Mouse (Mus musculus): Measurements from ENCODE around the gene Gstm4. TPM values are rescaled to one million over a fixed set of nuclear protein-coding genes. Genes with fewer than 3 reads are reported as not detected.
A peak's percentile ranks its signal among the peaks of the same experiment; 100 is the strongest.

Gstm4 gene
- polyA plus RNA-seq (2015; fragmentation: Nextera tagmentation; extraction: Ambion mirVana), result 15.9 and 18.8 TPM in 2 replicates

- Histone ChIP-seq H3K4me2 (peak within 1 kb of the TSS; percentile 91), H3K36me3 (no peaks in the 10 kb centered on the region), H3K4me1 (peaks cover 15% of the 10 kb centered on the region), H3K9ac (peak within 1 kb of the TSS; percentile 60), H3K27me3 (no peaks in the 10 kb centered on the region), H3K9me3 (replicated peaks) (no peaks in the 10 kb centered on the region), H3K4me3 (replicated peaks) (peak within 1 kb of the TSS; percentile 60), H3K27ac (peak within 1 kb of the TSS; percentile 77)
- ATAC-seq (replicated peaks; ENCODE audit: low FRiP score), result peak; percentile 96
- 4% methylated on average over 29 of the region's 29 CpGs for WGBS
Observed at GRCm38 (mm10) chr3:108044394-108045140, at the start of gene Gstm4. TSS of gene Gstm4 (minus strand) at chr3:108044894.

GRCm38 (mm10) chr3:108094146-108094545 is 49.5 kb upstream of the Gstm4 start:
- no peaks in the 10 kb centered on the region for H3K27me3 ChIP-seq
- H3K4me2 ChIP-seq, result no peak overlapping the region
- H3K4me3 ChIP-seq (replicated peaks), result no peak overlapping the region
- H3K27ac ChIP-seq, result no peak overlapping the region
- 71% methylated on average over 1 of the region's 1 CpGs for WGBS
- no peak for ATAC-seq (replicated peaks; ENCODE audit: low FRiP score)
- no peaks in the 10 kb centered on the region for H3K9me3 ChIP-seq (replicated peaks)
- H3K9ac ChIP-seq, result no peak overlapping the region
- H3K36me3 ChIP-seq, result no peaks in the 10 kb centered on the region
- peaks cover 4% of the 10 kb centered on the region; the same call in 1 of the 2 replicates for H3K4me1 ChIP-seq

GRCm38 (mm10) chr3:108093306-108093705 is 48.6 kb upstream of the Gstm4 start:
- H3K27me3 ChIP-seq, result no peaks in the 10 kb centered on the region
- no peak overlapping the region for H3K9ac ChIP-seq
- H3K4me3 ChIP-seq (replicated peaks), result no peak overlapping the region
- no peak overlapping the region for H3K4me2 ChIP-seq
- no peak overlapping the region for H3K27ac ChIP-seq
- ATAC-seq (replicated peaks; ENCODE audit: low FRiP score), result no peak
- H3K4me1 ChIP-seq, result peaks cover 11% of the 10 kb centered on the region
- H3K9me3 ChIP-seq (replicated peaks), result no peaks in the 10 kb centered on the region
- H3K36me3 ChIP-seq, result no peaks in the 10 kb centered on the region
- 62% methylated on average over 6 of the region's 6 CpGs for WGBS

GRCm38 (mm10) chr3:108092536-108093115 is 47.9 kb upstream of the Gstm4 start, which contains the start of gene Gnat2:
TSS of gene Gnat2 (plus strand) at chr3:108092789.
- 82% methylated on average over 15 of the region's 15 CpGs for WGBS
- H3K4me1 ChIP-seq, result peaks cover 11% of the 10 kb centered on the region
- no peaks in the 10 kb centered on the region for H3K9me3 ChIP-seq (replicated peaks)
- no peak within 1 kb of the TSS for H3K9ac ChIP-seq
- ATAC-seq (replicated peaks; ENCODE audit: low FRiP score), result no peak
- no peak within 1 kb of the TSS for H3K4me3 ChIP-seq (replicated peaks)
- H3K27ac ChIP-seq, result no peak within 1 kb of the TSS
- H3K36me3 ChIP-seq, result no peaks in the 10 kb centered on the region
- H3K27me3 ChIP-seq, result no peaks in the 10 kb centered on the region
- no peak within 1 kb of the TSS for H3K4me2 ChIP-seq

GRCm38 (mm10) chr3:108092030-108092429 is 47.3 kb upstream of the Gstm4 start:
- Histone ChIP-seq H3K36me3 (no peaks in the 10 kb centered on the region), H3K4me2 (no peak overlapping the region), H3K27ac (no peak overlapping the region), H3K9me3 (replicated peaks) (no peaks in the 10 kb centered on the region), H3K27me3 (no peaks in the 10 kb centered on the region), H3K9ac (no peak overlapping the region), H3K4me3 (replicated peaks) (no peak overlapping the region), H3K4me1 (peaks cover 16% of the 10 kb centered on the region)
- no peak for ATAC-seq (replicated peaks; ENCODE audit: low FRiP score)
- 72% methylated on average over 6 of the region's 6 CpGs for WGBS

- H3K27me3 ChIP-seq, result no peaks in the 10 kb centered on the region
- 82% methylated on average over 2 of the region's 2 CpGs for WGBS
- no peaks in the 10 kb centered on the region for H3K36me3 ChIP-seq
- H3K4me2 ChIP-seq, result no peak overlapping the region
- H3K9me3 ChIP-seq (replicated peaks), result no peaks in the 10 kb centered on the region
- H3K4me3 ChIP-seq (replicated peaks), result no peak overlapping the region
- no peak overlapping the region for H3K27ac ChIP-seq
- ATAC-seq (replicated peaks; ENCODE audit: low FRiP score), result no peak
- peaks cover 22% of the 10 kb centered on the region for H3K4me1 ChIP-seq
- no peak overlapping the region for H3K9ac ChIP-seq
Observed at GRCm38 (mm10) chr3:108090561-108090960, 45.9 kb upstream of the Gstm4 start.

GRCm38 (mm10) chr3:108089916-108090315 is 45.2 kb upstream of the Gstm4 start:
- H3K9ac ChIP-seq, result no peak overlapping the region
- H3K9me3 ChIP-seq (replicated peaks), result no peaks in the 10 kb centered on the region
- 0 out of 2 replicates have a peak overlapping the region, but pooled peaks have one; percentile 45 for H3K27ac ChIP-seq
- peaks cover 24% of the 10 kb centered on the region for H3K4me1 ChIP-seq
- H3K4me2 ChIP-seq, result no peak overlapping the region
- no peaks in the 10 kb centered on the region for H3K36me3 ChIP-seq
- no peaks in the 10 kb centered on the region for H3K27me3 ChIP-seq
- ATAC-seq (replicated peaks; ENCODE audit: low FRiP score), result no peak
- 48% methylated on average over 2 of the region's 2 CpGs for WGBS
- H3K4me3 ChIP-seq (replicated peaks), result no peak overlapping the region

- Histone ChIP-seq H3K4me1 (peaks cover 34% of the 10 kb centered on the region), H3K27me3 (no peaks in the 10 kb centered on the region), H3K36me3 (peaks cover under 1% of the 10 kb centered on the region; the same call in 1 of the 2 replicates), H3K9ac (no peak overlapping the region), H3K4me3 (replicated peaks) (no peak overlapping the region), H3K27ac (peak overlapping the region; percentile 45), H3K4me2 (no peak overlapping the region), H3K9me3 (replicated peaks) (no peaks in the 10 kb centered on the region)
- ATAC-seq (replicated peaks; ENCODE audit: low FRiP score), result no peak
- 44% methylated on average over 5 of the region's 5 CpGs for WGBS
Observed at GRCm38 (mm10) chr3:108088842-108089380, 44.2 kb upstream of the Gstm4 start.

GRCm38 (mm10) chr3:108087329-108087728 is 42.6 kb upstream of the Gstm4 start:
- peak overlapping the region; percentile 97; the same call in 1 of the 2 replicates for H3K27ac ChIP-seq
- H3K4me3 ChIP-seq (replicated peaks), result 0 out of 2 replicates have a peak overlapping the region, but pooled peaks have one; percentile 60
- H3K4me1 ChIP-seq, result peaks cover 50% of the 10 kb centered on the region
- H3K4me2 ChIP-seq, result peak overlapping the region; percentile 86; the same call in 1 of the 2 replicates
- WGBS, result 80% methylated on average over 3 of the region's 3 CpGs
- H3K27me3 ChIP-seq, result no peaks in the 10 kb centered on the region
- no peak overlapping the region for H3K9ac ChIP-seq
- peaks cover 3% of the 10 kb centered on the region; the same call in 1 of the 2 replicates for H3K36me3 ChIP-seq
- no peaks in the 10 kb centered on the region for H3K9me3 ChIP-seq (replicated peaks)
- ATAC-seq (replicated peaks; ENCODE audit: low FRiP score), result no peak

- WGBS, result under 1% methylated on average over 29 of the region's 29 CpGs
- peak within 1 kb of the TSS; percentile 86 for H3K4me2 ChIP-seq
- H3K36me3 ChIP-seq, result peaks cover 3% of the 10 kb centered on the region; the same call in 1 of the 2 replicates
- H3K9ac ChIP-seq, result peak within 1 kb of the TSS; percentile 55
- ATAC-seq (replicated peaks; ENCODE audit: low FRiP score), result peak; percentile 50
- H3K27me3 ChIP-seq, result no peaks in the 10 kb centered on the region
- peaks cover 58% of the 10 kb centered on the region for H3K4me1 ChIP-seq
- peak within 1 kb of the TSS; percentile 60 for H3K4me3 ChIP-seq (replicated peaks)
- no peaks in the 10 kb centered on the region for H3K9me3 ChIP-seq (replicated peaks)
- peak within 1 kb of the TSS; percentile 97 for H3K27ac ChIP-seq
Observed at GRCm38 (mm10) chr3:108086470-108086979, 41.8 kb upstream of the Gstm4 start, which contains the start of gene Ampd2. TSS of gene Ampd2 (minus strand) at chr3:108086651.

GRCm38 (mm10) chr3:108085721-108086469 is 41.2 kb upstream of the Gstm4 start:
- 0% methylated on average over 29 of the region's 31 CpGs for WGBS
- peaks cover 63% of the 10 kb centered on the region for H3K4me1 ChIP-seq
- H3K36me3 ChIP-seq, result peaks cover 3% of the 10 kb centered on the region; the same call in 1 of the 2 replicates
- peak; percentile 87 for ATAC-seq (replicated peaks; ENCODE audit: low FRiP score)
- peak overlapping the region; percentile 86 for H3K4me2 ChIP-seq
- H3K9ac ChIP-seq, result peak overlapping the region; percentile 55
- peak overlapping the region; percentile 97 for H3K27ac ChIP-seq
- H3K4me3 ChIP-seq (replicated peaks), result peak overlapping the region; percentile 60
- no peaks in the 10 kb centered on the region for H3K9me3 ChIP-seq (replicated peaks)
- H3K27me3 ChIP-seq, result no peaks in the 10 kb centered on the region

Data from kidney, embryonic 15.5 days (tissue).